Mouse (Mus musculus) ES-CJ7 (cell line): ENCODE data around the gene Lgr6.

Experiments
- DNase-seq: peaks from one replicate; pipeline ENCODE4 v3.0.0; 2011; ENCODE audit warnings: low read depth, low spot score

Lgr6 gene

GRCm38 (mm10) chr1:135016907-135017655 is 88.0 kb downstream of the Lgr6 start:
- DNase-seq = peak; percentile 25

- no peak for DNase-seq
These were observed 90.1 kb downstream of the Lgr6 start for GRCm38 (mm10) chr1:135014921-135015445.

GRCm38 (mm10) chr1:135012472-135012871 is 92.6 kb downstream of the Lgr6 start:
- DNase-seq = no peak

GRCm38 (mm10) chr1:135011912-135012311 is 93.2 kb downstream of the Lgr6 start:
- DNase-seq = no peak

GRCm38 (mm10) chr1:135009833-135010232 is 95.2 kb downstream of the Lgr6 start:
- no peak for DNase-seq

GRCm38 (mm10) chr1:135005696-135006095 is 99.4 kb downstream of the Lgr6 start:
- DNase-seq = no peak

- DNase-seq = no peak
These were observed 101.7 kb downstream of the Lgr6 start for GRCm38 (mm10) chr1:135003346-135003745.

GRCm38 (mm10) chr1:135000527-135000926 is 104.5 kb downstream of the Lgr6 start:
- DNase-seq = no peak

GRCm38 (mm10) chr1:134998231-134998630 is 106.8 kb downstream of the Lgr6 start:
- DNase-seq = no peak

- DNase-seq = no peak
These were observed 107.5 kb downstream of the Lgr6 start for GRCm38 (mm10) chr1:134997568-134997967.

GRCm38 (mm10) chr1:134996471-134996870 is 108.6 kb downstream of the Lgr6 start:
- no peak for DNase-seq

- DNase-seq = no peak
These were observed 109.1 kb downstream of the Lgr6 start for GRCm38 (mm10) chr1:134995954-134996353.

- no peak for DNase-seq
These were observed 109.6 kb downstream of the Lgr6 start for GRCm38 (mm10) chr1:134995437-134995836.

- DNase-seq = no peak
These were observed 110.3 kb downstream of the Lgr6 start for GRCm38 (mm10) chr1:134994739-134995138.

- DNase-seq = no peak
These were observed 112.9 kb downstream of the Lgr6 start for GRCm38 (mm10) chr1:134992046-134992645.

GRCm38 (mm10) chr1:134989372-134989771 is 115.7 kb downstream of the Lgr6 start:
- peak; percentile 89 for DNase-seq

GRCm38 (mm10) chr1:134987962-134988341 is 117.1 kb downstream of the Lgr6 start:
- peak; percentile 27 for DNase-seq

- peak; percentile 50 for DNase-seq
These were observed 117.7 kb downstream of the Lgr6 start for GRCm38 (mm10) chr1:134987173-134987961.

GRCm38 (mm10) chr1:134972920-134973319 is 132.2 kb downstream of the Lgr6 start:
- no peak for DNase-seq

- DNase-seq = peak; percentile 44
These were observed 139.6 kb downstream of the Lgr6 start for GRCm38 (mm10) chr1:134965430-134965829.

- no peak for DNase-seq
These were observed 142.3 kb downstream of the Lgr6 start for GRCm38 (mm10) chr1:134962821-134963220.
